Comparison of ENCODE assay signal across 8 mouse cellular contexts in genomic region chr5:66532827-66533226, GRCm38 (mm10).
DNase-seq lines count a peak whose midpoint lies in the region; ATAC-seq lines count a peak whose summit lies in the region.
"Had no signal": no experiment of that assay in that cellular context is flagged by ENCODE, and none has a peak within 500 bp of the region (broad histone marks: within the 10 kb centered on the region; RNA-seq: fewer than 3 reads in every experiment).

No protein-coding gene starts in this region.

- no peak for ATAC-seq in lung, embryonic 15.5 days (ENCODE audit: borderline replicate concordance, extremely low read depth, low FRiP score, low TSS enrichment)
- no peak for ATAC-seq in hindbrain, embryonic 14.5 days (ENCODE audit: low FRiP score)

- H3K27ac ChIP-seq in lung, embryonic 15.5 days = peak overlapping the region; percentile 83
- H3K27ac ChIP-seq in hindbrain, embryonic 14.5 days = no peak overlapping the region
- H3K27ac ChIP-seq: neural tube, embryonic 15.5 days had no signal

- H3K4me3 ChIP-seq in lung, embryonic 15.5 days = no peak overlapping the region
- no peak overlapping the region for H3K4me3 ChIP-seq in hindbrain, embryonic 14.5 days (replicated peaks; ENCODE audit: low read length)
- H3K4me3 ChIP-seq: neural tube, embryonic 15.5 days had no signal

- peaks cover 71% of the 10 kb centered on the region for H3K4me1 ChIP-seq in lung, embryonic 15.5 days
- peaks cover 10% of the 10 kb centered on the region; the same call in 1 of the 2 replicates for H3K4me1 ChIP-seq in hindbrain, embryonic 14.5 days (replicated peaks; ENCODE audit: control insufficient read depth, insufficient read depth, low read length)

- peak overlapping the region; percentile 23; the same call in 1 of the 2 replicates for H3K4me2 ChIP-seq in lung, embryonic 15.5 days
- no peak overlapping the region for H3K4me2 ChIP-seq in hindbrain, embryonic 14.5 days (replicated peaks)
- H3K4me2 ChIP-seq: neural tube, embryonic 15.5 days had no signal

- WGBS in lung, embryonic 15.5 days = 56% methylated on average over 6 of the region's 6 CpGs
- WGBS in hindbrain, embryonic 14.5 days = 77% methylated on average over 6 of the region's 6 CpGs

- no peak overlapping the region for H3K9ac ChIP-seq in lung, embryonic 15.5 days
- H3K9ac ChIP-seq in hindbrain, embryonic 14.5 days = no peak overlapping the region
- H3K9ac ChIP-seq: neural tube, embryonic 15.5 days had no signal

- DNase-seq in kidney, postnatal 25 days = peak; percentile 49 to 66
- no peak for DNase-seq in kidney, postnatal 10 days
- peak; percentile 71 for DNase-seq in adrenal gland, postnatal 14 days
- peak; percentile 76 for DNase-seq in cerebellum, adult 9-11 months
- no peak for DNase-seq in thymus, postnatal 25 days
- no peak for DNase-seq in hindbrain, embryonic 14.5 days (ENCODE audit: low spot score)

- no peaks in the 10 kb centered on the region for H3K9me3 ChIP-seq in lung, embryonic 15.5 days
- H3K9me3 ChIP-seq in hindbrain, embryonic 14.5 days (ENCODE audit: control insufficient read depth, low read length) = no peaks in the 10 kb centered on the region
- H3K9me3 ChIP-seq: neural tube, embryonic 15.5 days had no signal

- no peaks in the 10 kb centered on the region for H3K27me3 ChIP-seq in lung, embryonic 15.5 days
- no peaks in the 10 kb centered on the region for H3K27me3 ChIP-seq in hindbrain, embryonic 14.5 days (ENCODE audit: control insufficient read depth, insufficient read depth, low read length)
- H3K27me3 ChIP-seq: neural tube, embryonic 15.5 days had no signal

- no peaks in the 10 kb centered on the region for H3K36me3 ChIP-seq in lung, embryonic 15.5 days
- no peaks in the 10 kb centered on the region for H3K36me3 ChIP-seq in hindbrain, embryonic 14.5 days (replicated peaks; ENCODE audit: control insufficient read depth, insufficient read depth)
- H3K36me3 ChIP-seq: neural tube, embryonic 15.5 days had no signal

Comparison
In these comparisons a context has a peak if more than half of its experiments do, and no peak if none do; other contexts are left out.
1. DNase-seq: peak in kidney, postnatal 25 days (2 of 2), adrenal gland, postnatal 14 days (single experiment) and cerebellum, adult 9-11 months (single experiment); none in kidney, postnatal 10 days (single experiment), thymus, postnatal 25 days (single experiment) and hindbrain, embryonic 14.5 days (single experiment).